Mouse (Mus musculus) embryonic facial prominence, embryonic 12.5 days (tissue): Measurements from ENCODE around the gene Fam19a2. TPM values are rescaled to one million over a fixed set of nuclear protein-coding genes. Genes with fewer than 3 reads are reported as not detected.
A peak's percentile ranks its signal among the peaks of the same experiment; 100 is the strongest.

Source experiments
- ATAC-seq: fragments of 200-750 bp; cut with Nextera tagmentation; 2 replicates; pipeline ENCODE4 v1.8.0; 2017; ENCODE audit not compliant: insufficient number of reproducible peaks, insufficient read depth, low FRiP score, low TSS enrichment
- H3K27ac ChIP-seq: fragments of 300-500 bp; sonication (generic); 2 replicates; pipeline ENCODE4 v1.5.1; 2016; ENCODE audit warnings: mild to moderate bottlenecking
- H3K27me3 ChIP-seq: fragments of 300-500 bp; sonication (generic); 2 replicates; pipeline ENCODE4 v1.6.1; 2016; ENCODE audit warnings: mild to moderate bottlenecking, moderate library complexity
- H3K36me3 ChIP-seq: fragments of 300-500 bp; sonication (generic); 2 replicates; pipeline ENCODE4 v1.6.1; 2016; ENCODE audit warnings: mild to moderate bottlenecking
- H3K4me1 ChIP-seq: fragments of 300-500 bp; sonication (generic); 2 replicates; pipeline ENCODE4 v1.6.1; 2016
- H3K4me2 ChIP-seq: fragments of 300-500 bp; sonication (generic); replicated peaks from 2 replicates; pipeline ENCODE4 v1.6.1; 2016; ENCODE audit warnings: mild to moderate bottlenecking, moderate library complexity
- H3K4me3 ChIP-seq: fragments of 300-500 bp; sonication (generic); 2 replicates; pipeline ENCODE4 v1.5.1; 2016; ENCODE audit warnings: mild to moderate bottlenecking
- H3K9ac ChIP-seq: fragments of 300-500 bp; sonication (generic); 2 replicates; pipeline ENCODE4 v1.6.1; 2016; ENCODE audit warnings: mild to moderate bottlenecking, moderate library complexity
- H3K9me3 ChIP-seq: fragments of 300-500 bp; sonication (generic); 2 replicates; pipeline ENCODE4 v1.6.1; 2016; ENCODE audit warnings: mild to moderate bottlenecking, moderate library complexity
- WGBS: fragments of 180-500 bp; shearing (Covaris S2); methylation state at CpG from one replicate; pipeline ENCODE4 v1.1.7; 2016; 5-methylcytosine and 5-hydroxymethylcytosine counted together
- polyA plus RNA-seq: library from polyadenylated mRNA; unstranded; fragments of >200 nt; fragmentation: Nextera tagmentation; extraction: Ambion mirVana; gene quantifications from 2 replicates; pipeline ENCODE4 v1.2.1, GENCODE M21; 2016

Fam19a2 gene
- 11.0 and 12.7 TPM in 2 replicates for polyA plus RNA-seq

GRCm38 (mm10) chr10:123263876-123264309 is at the start of gene Fam19a2:
Gene Fam19a2, plus strand, starts transcription at chr10:123263996.
- peak within 1 kb of the TSS; percentile 57 for H3K27ac ChIP-seq
- no peaks in the 10 kb centered on the region for H3K9me3 ChIP-seq
- 0 out of 2 replicates have a peak, but pooled peaks have one; percentile 48 for ATAC-seq
- peak within 1 kb of the TSS; percentile 60 for H3K4me3 ChIP-seq
- peak within 1 kb of the TSS; percentile 96 for H3K4me2 ChIP-seq
- WGBS, result 3% methylated on average over 12 of the region's 12 CpGs
- peaks cover 20% of the 10 kb centered on the region for H3K27me3 ChIP-seq
- no peaks in the 10 kb centered on the region for H3K36me3 ChIP-seq
- peak within 1 kb of the TSS; percentile 68 for H3K9ac ChIP-seq
- H3K4me1 ChIP-seq, result peaks cover 5% of the 10 kb centered on the region; the same call in 1 of the 2 replicates

GRCm38 (mm10) chr10:123222785-123223184 is 41.0 kb upstream of the Fam19a2 start:
- no peak overlapping the region for H3K9ac ChIP-seq
- no peak overlapping the region for H3K27ac ChIP-seq
- H3K27me3 ChIP-seq, result no peaks in the 10 kb centered on the region
- H3K4me2 ChIP-seq, result no peak overlapping the region
- WGBS, result 89% methylated on average over 5 of the region's 5 CpGs
- no peak overlapping the region for H3K4me3 ChIP-seq
- no peak for ATAC-seq
- no peaks in the 10 kb centered on the region for H3K4me1 ChIP-seq
- H3K9me3 ChIP-seq, result no peaks in the 10 kb centered on the region
- H3K36me3 ChIP-seq, result no peaks in the 10 kb centered on the region

GRCm38 (mm10) chr10:123229420-123229819 is 34.4 kb upstream of the Fam19a2 start:
- WGBS, result 90% methylated on average over 5 of the region's 5 CpGs
- no peaks in the 10 kb centered on the region for H3K9me3 ChIP-seq
- H3K4me3 ChIP-seq, result no peak overlapping the region
- H3K27ac ChIP-seq, result no peak overlapping the region
- no peak overlapping the region for H3K9ac ChIP-seq
- no peaks in the 10 kb centered on the region for H3K27me3 ChIP-seq
- no peaks in the 10 kb centered on the region for H3K4me1 ChIP-seq
- no peak overlapping the region for H3K4me2 ChIP-seq
- H3K36me3 ChIP-seq, result no peaks in the 10 kb centered on the region
- no peak for ATAC-seq

- H3K9me3 ChIP-seq, result no peaks in the 10 kb centered on the region
- no peak overlapping the region for H3K4me2 ChIP-seq
- no peak overlapping the region for H3K4me3 ChIP-seq
- WGBS, result 82% methylated on average over 6 of the region's 6 CpGs
- ATAC-seq, result no peak
- no peak overlapping the region for H3K27ac ChIP-seq
- H3K27me3 ChIP-seq, result no peaks in the 10 kb centered on the region
- H3K4me1 ChIP-seq, result 0 out of 2 replicates have a peak, but pooled peaks cover 4% of the 10 kb centered on the region
- no peaks in the 10 kb centered on the region for H3K36me3 ChIP-seq
- no peak overlapping the region for H3K9ac ChIP-seq
These were observed 15.7 kb upstream of the Fam19a2 start for GRCm38 (mm10) chr10:123248063-123248462.

GRCm38 (mm10) chr10:123251904-123252303 is 11.9 kb upstream of the Fam19a2 start:
- 0 out of 2 replicates have a peak, but pooled peaks have one; percentile 41 for ATAC-seq
- H3K9ac ChIP-seq, result no peak overlapping the region
- H3K9me3 ChIP-seq, result no peaks in the 10 kb centered on the region
- no peaks in the 10 kb centered on the region for H3K36me3 ChIP-seq
- no peak overlapping the region for H3K4me2 ChIP-seq
- 0 out of 2 replicates have a peak, but pooled peaks cover 4% of the 10 kb centered on the region for H3K4me1 ChIP-seq
- 48% methylated on average over 9 of the region's 9 CpGs for WGBS
- no peak overlapping the region for H3K27ac ChIP-seq
- no peaks in the 10 kb centered on the region for H3K27me3 ChIP-seq
- H3K4me3 ChIP-seq, result no peak overlapping the region

- H3K9me3 ChIP-seq, result no peaks in the 10 kb centered on the region
- no peak overlapping the region for H3K4me3 ChIP-seq
- H3K4me1 ChIP-seq, result 0 out of 2 replicates have a peak, but pooled peaks cover 4% of the 10 kb centered on the region
- no peaks in the 10 kb centered on the region for H3K27me3 ChIP-seq
- H3K9ac ChIP-seq, result no peak overlapping the region
- ATAC-seq, result no peak
- no peaks in the 10 kb centered on the region for H3K36me3 ChIP-seq
- no peak overlapping the region for H3K27ac ChIP-seq
- WGBS, result 35% methylated on average over 5 of the region's 5 CpGs
- no peak overlapping the region for H3K4me2 ChIP-seq
These were observed 9.5 kb upstream of the Fam19a2 start for GRCm38 (mm10) chr10:123254299-123254698.

- no peaks in the 10 kb centered on the region for H3K36me3 ChIP-seq
- no peak for ATAC-seq
- no peak overlapping the region for H3K4me3 ChIP-seq
- H3K9me3 ChIP-seq, result no peaks in the 10 kb centered on the region
- no peaks in the 10 kb centered on the region for H3K27me3 ChIP-seq
- no peak overlapping the region for H3K4me2 ChIP-seq
- H3K27ac ChIP-seq, result no peak overlapping the region
- 81% methylated on average over 7 of the region's 7 CpGs for WGBS
- H3K9ac ChIP-seq, result no peak overlapping the region
- 0 out of 2 replicates have a peak, but pooled peaks cover 4% of the 10 kb centered on the region for H3K4me1 ChIP-seq
These were observed 8.0 kb upstream of the Fam19a2 start for GRCm38 (mm10) chr10:123255674-123256348.

GRCm38 (mm10) chr10:123264461-123265191 is 830 bp downstream of the Fam19a2 start:
- under 1% methylated on average over 83 of the region's 84 CpGs for WGBS
- peak overlapping the region; percentile 57 for H3K27ac ChIP-seq
- peak overlapping the region; percentile 60 for H3K4me3 ChIP-seq
- no peaks in the 10 kb centered on the region for H3K9me3 ChIP-seq
- H3K36me3 ChIP-seq, result no peaks in the 10 kb centered on the region
- H3K4me2 ChIP-seq, result peak overlapping the region; percentile 96
- peak overlapping the region; percentile 68 for H3K9ac ChIP-seq
- H3K27me3 ChIP-seq, result peaks cover 20% of the 10 kb centered on the region
- peaks cover 5% of the 10 kb centered on the region; the same call in 1 of the 2 replicates for H3K4me1 ChIP-seq
- peak; percentile 74; the same call in 1 of the 2 replicates for ATAC-seq

GRCm38 (mm10) chr10:123265241-123265790 is 1.5 kb downstream of the Fam19a2 start:
- peaks cover 5% of the 10 kb centered on the region; the same call in 1 of the 2 replicates for H3K4me1 ChIP-seq
- peaks cover 20% of the 10 kb centered on the region for H3K27me3 ChIP-seq
- peak overlapping the region; percentile 96 for H3K4me2 ChIP-seq
- peak overlapping the region; percentile 60 for H3K4me3 ChIP-seq
- under 1% methylated on average over 43 of the region's 50 CpGs for WGBS
- no peaks in the 10 kb centered on the region for H3K9me3 ChIP-seq
- peak; percentile 66; the same call in 1 of the 2 replicates for ATAC-seq
- H3K36me3 ChIP-seq, result no peaks in the 10 kb centered on the region
- peak overlapping the region; percentile 68 for H3K9ac ChIP-seq
- H3K27ac ChIP-seq, result no peak overlapping the region

GRCm38 (mm10) chr10:123268568-123268967 is 4.8 kb downstream of the Fam19a2 start:
- H3K27ac ChIP-seq, result no peak overlapping the region
- no peak overlapping the region for H3K4me3 ChIP-seq
- no peaks in the 10 kb centered on the region for H3K36me3 ChIP-seq
- ATAC-seq, result no peak
- H3K9me3 ChIP-seq, result no peaks in the 10 kb centered on the region
- WGBS, result 72% methylated on average over 10 of the region's 10 CpGs
- H3K9ac ChIP-seq, result no peak overlapping the region
- peaks cover 20% of the 10 kb centered on the region for H3K27me3 ChIP-seq
- H3K4me2 ChIP-seq, result no peak overlapping the region
- H3K4me1 ChIP-seq, result peaks cover 5% of the 10 kb centered on the region; the same call in 1 of the 2 replicates

GRCm38 (mm10) chr10:123274554-123274953 is 10.8 kb downstream of the Fam19a2 start:
- ATAC-seq, result no peak
- Histone ChIP-seq H3K9me3 (no peaks in the 10 kb centered on the region), H3K27ac (no peak overlapping the region), H3K4me3 (no peak overlapping the region), H3K36me3 (no peaks in the 10 kb centered on the region), H3K4me1 (no peaks in the 10 kb centered on the region), H3K27me3 (no peaks in the 10 kb centered on the region), H3K9ac (no peak overlapping the region), H3K4me2 (no peak overlapping the region)
- 74% methylated on average over 11 of the region's 11 CpGs for WGBS
